Mouse (Mus musculus) spleen, postnatal 14 days (tissue): ENCODE measurements at regions not wholly inside any gene's neighbourhood (a gene's known extent, or its start where the extent isn't known, plus 50 kb on each side); places are given as distances from the start of the nearest gene placed in this dataset.
"Not testable (repeated sequence)": the region's sequence is repeated elsewhere in the genome, so short reads cannot be mapped to it uniquely, and the experiment has no call there.

ENCODE experiments used
- DNase-seq, 2 experiments: peaks; one replicate each; pipeline ENCODE4 v3.0.0; 2021 to 2022; ENCODE audit warnings: low spot score in 2 of 2

- DNase-seq = no peak
These were observed 115.1 kb upstream of the Rhobtb1 start for GRCm38 (mm10) chr10:69036096-69036495.

- no peak for DNase-seq
These were observed 107.0 kb upstream of the Rhobtb1 start for GRCm38 (mm10) chr10:69044171-69044651.

GRCm38 (mm10) chr10:69045275-69045674 lies 106.0 kb upstream of the Rhobtb1 start:
- DNase-seq = no peak

GRCm38 (mm10) chr10:69046008-69046555 lies 105.2 kb upstream of the Rhobtb1 start:
- no peak for DNase-seq

- no peak for DNase-seq
These were observed 73.2 kb upstream of the Rhobtb1 start for GRCm38 (mm10) chr10:69078008-69078407.

- DNase-seq = no peak
These were observed 65.0 kb upstream of the Rhobtb1 start for GRCm38 (mm10) chr10:69086184-69086583.

- no peak for DNase-seq
These were observed 59.4 kb upstream of the Rhobtb1 start for GRCm38 (mm10) chr10:69091872-69092271.

- DNase-seq = no peak
These were observed 51.2 kb upstream of the Rhobtb1 start for GRCm38 (mm10) chr10:69100021-69100420.

- not testable (repeated sequence) for DNase-seq
These were observed 50.5 kb upstream of the Rhobtb1 start for GRCm38 (mm10) chr10:69100742-69101141.
